Mouse (Mus musculus) ES-Bruce4 (cell line): Measurements from ENCODE around the gene Eif2d. TPM values are rescaled to one million over a fixed set of nuclear protein-coding genes. Genes with fewer than 3 reads are reported as not detected.

Source experiments
- H3K27ac ChIP-seq: 2 replicates; pipeline ENCODE4 v1.5.1; 2012; ENCODE audit warnings: low read length, inconsistent platforms; ENCODE audit not compliant: insufficient read depth
- H3K27me3 ChIP-seq: 2 replicates; pipeline ENCODE4 v1.6.1; 2012; ENCODE audit warnings: mild to moderate bottlenecking, low read length, inconsistent platforms; ENCODE audit not compliant: control insufficient read depth, poor library complexity, insufficient read depth, severe bottlenecking
- H3K36me3 ChIP-seq: 2 replicates; pipeline ENCODE4 v1.6.1; 2012; ENCODE audit warnings: inconsistent platforms, mild to moderate bottlenecking, low read length, moderate library complexity; ENCODE audit not compliant: control insufficient read depth, poor library complexity, insufficient read depth, severe bottlenecking
- H3K4me1 ChIP-seq: one replicate; pipeline ENCODE4 v1.8.1; 2011; ENCODE audit warnings: low read length; ENCODE audit not compliant: control insufficient read depth, insufficient read depth
- H3K4me3 ChIP-seq: 2 replicates; pipeline ENCODE4 v1.5.1; 2011; ENCODE audit warnings: low read depth, mild to moderate bottlenecking, low read length
- H3K9ac ChIP-seq: 2 replicates; pipeline ENCODE4 v1.6.1; 2012; ENCODE audit warnings: low read depth, mild to moderate bottlenecking, inconsistent platforms; ENCODE audit not compliant: poor library complexity, severe bottlenecking
- H3K9me3 ChIP-seq: replicated peaks from 2 replicates; pipeline ENCODE4 v1.6.1; 2012; ENCODE audit warnings: mild to moderate bottlenecking, low read length, inconsistent platforms; ENCODE audit not compliant: control insufficient read depth, poor library complexity, insufficient read depth, severe bottlenecking
- CTCF ChIP-seq: IDR thresholded peaks from one replicate; pipeline ENCODE4 v1.8.1; 2011; ENCODE audit warnings: low read depth, low read length
- EP300 ChIP-seq: IDR thresholded peaks from 2 replicates; pipeline ENCODE4 v1.6.1; 2011; ENCODE audit warnings: low read depth, low read length; ENCODE audit not compliant: insufficient read depth
- POLR2A ChIP-seq: IDR thresholded peaks from one replicate; pipeline ENCODE4 v1.8.1; 2011; ENCODE audit warnings: low read length; ENCODE audit not compliant: insufficient read depth
- polyA plus RNA-seq: library from polyadenylated mRNA; stranded (reverse); fragments of >200 nt; gene quantifications from 2 replicates; pipeline ENCODE4 v1.2.4, GENCODE M21; 2011; ENCODE audit warnings: low read depth; ENCODE audit not compliant: missing spikeins, insufficient read depth, insufficient read length

Eif2d gene
- polyA plus RNA-seq, 1 experiment, result 99.1 TPM

DNA sequence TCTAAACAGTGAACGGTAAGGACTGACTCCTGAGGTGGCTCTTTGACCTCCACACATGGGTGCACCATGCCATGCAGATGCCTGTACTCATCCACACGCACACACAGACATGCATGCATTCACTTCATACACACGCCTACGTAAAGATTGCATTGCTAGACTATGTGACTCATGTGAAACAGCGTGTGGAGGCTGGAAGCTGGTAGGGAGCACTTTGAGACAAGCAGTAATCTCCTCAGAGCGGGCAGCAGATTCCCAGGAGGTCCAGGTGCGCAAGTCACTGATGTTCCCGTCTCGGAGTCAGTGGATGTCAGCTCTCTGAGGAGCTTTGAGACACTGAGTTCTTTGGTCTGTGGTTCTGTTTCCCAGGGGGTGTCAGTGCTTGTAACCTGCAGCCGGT is 14.6 kb downstream of the Eif2d start:
- Histone ChIP-seq H3K36me3 (peaks cover 87% of the 10 kb centered on the region), H3K4me1 (no peaks in the 10 kb centered on the region), H3K27ac (no peak overlapping the region), H3K9me3 (no peaks in the 10 kb centered on the region), H3K9ac (no peak overlapping the region), H3K4me3 (no peak overlapping the region), H3K27me3 (no peaks in the 10 kb centered on the region)
- no peak for TF ChIP-seq CTCF
- TF ChIP-seq POLR2A, result no peak
- no peak for TF ChIP-seq EP300

- no peaks in the 10 kb centered on the region for H3K4me1 ChIP-seq
- H3K27ac ChIP-seq, result no peak overlapping the region
- TF ChIP-seq POLR2A (no peak), EP300 (no peak), CTCF (no peak)
- no peak overlapping the region for H3K9ac ChIP-seq
- peaks cover 71% of the 10 kb centered on the region for H3K36me3 ChIP-seq
- H3K4me3 ChIP-seq, result no peak overlapping the region
- H3K9me3 ChIP-seq, result no peaks in the 10 kb centered on the region
- no peaks in the 10 kb centered on the region for H3K27me3 ChIP-seq
Observed at GRCm38 (mm10) chr1:131173001-131173400, 20.0 kb downstream of the Eif2d start.

- H3K36me3 ChIP-seq, result peaks cover 63% of the 10 kb centered on the region
- TF ChIP-seq POLR2A, result no peak
- no peak for TF ChIP-seq EP300
- TF ChIP-seq CTCF, result no peak
- no peaks in the 10 kb centered on the region for H3K9me3 ChIP-seq
Observed at GRCm38 (mm10) chr1:131173809-131174208, 20.8 kb downstream of the Eif2d start.

GRCm38 (mm10) chr1:131174299-131174861 is 21.4 kb downstream of the Eif2d start:
- Histone ChIP-seq H3K4me1 (no peaks in the 10 kb centered on the region), H3K4me3 (no peak overlapping the region), H3K9me3 (no peaks in the 10 kb centered on the region), H3K27ac (no peak overlapping the region), H3K36me3 (peaks cover 60% of the 10 kb centered on the region), H3K9ac (no peak overlapping the region), H3K27me3 (no peaks in the 10 kb centered on the region)
- TF ChIP-seq CTCF (no peak), POLR2A (no peak), EP300 (no peak)

More at GRCm38 (mm10) chr1:131173809-131174208, 20.8 kb downstream of the Eif2d start:
- Histone ChIP-seq H3K4me1 (no peaks in the 10 kb centered on the region), H3K9ac (no peak overlapping the region), H3K4me3 (no peak overlapping the region), H3K27ac (no peak overlapping the region), H3K27me3 (no peaks in the 10 kb centered on the region)

GRCm38 (mm10) chr1:131175189-131175588 is 22.2 kb downstream of the Eif2d start:
- no peaks in the 10 kb centered on the region for H3K27me3 ChIP-seq
- H3K36me3 ChIP-seq, result peaks cover 55% of the 10 kb centered on the region
- no peak for TF ChIP-seq CTCF
- TF ChIP-seq POLR2A, result no peak
- no peak for TF ChIP-seq EP300

GRCm38 (mm10) chr1:131175819-131176218 is 22.8 kb downstream of the Eif2d start:
- Histone ChIP-seq H3K27me3 (no peaks in the 10 kb centered on the region), H3K36me3 (peaks cover 50% of the 10 kb centered on the region), H3K4me3 (no peak overlapping the region), H3K9me3 (no peaks in the 10 kb centered on the region), H3K9ac (no peak overlapping the region), H3K27ac (no peak overlapping the region), H3K4me1 (peaks cover 3% of the 10 kb centered on the region)
- TF ChIP-seq EP300 (no peak), CTCF (no peak), POLR2A (no peak)

More at GRCm38 (mm10) chr1:131175189-131175588, 22.2 kb downstream of the Eif2d start:
- Histone ChIP-seq H3K9ac (no peak overlapping the region), H3K9me3 (no peaks in the 10 kb centered on the region), H3K27ac (no peak overlapping the region), H3K4me1 (peaks cover under 1% of the 10 kb centered on the region), H3K4me3 (no peak overlapping the region)
